Comparison of ENCODE assay signal across 8 mouse cellular contexts in the genomic region with DNA sequence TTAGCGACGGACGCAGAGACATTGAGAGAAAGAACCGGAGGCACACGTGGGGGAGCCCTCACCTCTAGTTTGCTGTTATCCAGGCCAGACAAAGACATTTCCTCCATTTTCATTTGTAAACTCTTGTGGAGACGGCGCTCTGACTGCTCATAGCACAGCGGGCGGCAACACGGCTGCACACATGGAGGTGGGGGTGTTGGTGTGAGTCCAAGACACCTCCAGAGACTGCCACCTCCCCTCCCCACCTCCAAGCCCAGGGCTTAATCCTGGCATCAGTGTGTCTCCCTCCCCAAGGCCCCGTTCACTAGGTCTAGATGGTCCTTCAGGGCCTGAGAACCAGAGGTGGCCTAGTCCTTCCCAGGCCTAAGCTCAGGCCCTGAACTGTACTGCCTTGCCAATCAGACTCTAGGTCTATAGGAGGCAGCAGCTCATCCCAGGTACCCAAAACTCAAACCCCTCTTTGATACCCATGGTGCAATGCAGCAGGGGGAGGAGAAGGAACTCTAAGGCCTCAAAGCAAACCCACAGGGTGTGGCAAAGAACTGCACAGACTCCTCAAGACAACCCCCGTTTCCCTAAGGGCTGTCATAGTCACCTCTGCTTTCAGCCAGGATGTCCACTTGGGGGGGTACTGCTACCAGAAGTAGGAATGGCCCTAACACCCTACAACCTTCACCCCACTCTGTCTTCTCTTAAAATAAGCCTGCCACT. TPM values are rescaled to one million over a fixed set of nuclear protein-coding genes. Genes with fewer than 3 reads are reported as not detected.
DNase-seq lines count a peak whose midpoint lies in the region; ATAC-seq and TF ChIP-seq lines count a peak whose summit lies in the region.

No protein-coding gene starts in this region.

- 62% methylated on average over 12 of the region's 12 CpGs for WGBS in kidney, postnatal 0 days
- WGBS in bone marrow, adult 2 months: 77% methylated on average over 12 of the region's 12 CpGs
- WGBS in heart, embryonic 12.5 days: 74% methylated on average over 12 of the region's 12 CpGs
- 81% methylated on average over 12 of the region's 12 CpGs for WGBS in liver, adult 2 months
- WGBS in midbrain, embryonic 16.5 days: 57% methylated on average over 12 of the region's 12 CpGs

- TF ChIP-seq CTCF in kidney, postnatal 0 days (IDR thresholded peaks at IDR 0.05; ENCODE audit: low read depth): peak; percentile 32; the same call in 1 of the 2 replicates
- TF ChIP-seq CTCF in bone marrow, adult 2 months (IDR thresholded peaks at IDR 0.05; ENCODE audit: control insufficient read depth, insufficient read depth, low read length): 0 out of 2 replicates have a peak, but pooled peaks have one; percentile 20
- no peak for TF ChIP-seq CTCF in liver, adult 2 months (IDR thresholded peaks at IDR 0.05; ENCODE audit: low read depth, low read length)

- no peaks in the 10 kb centered on the region for H3K9me3 ChIP-seq in kidney, postnatal 0 days (replicated peaks; ENCODE audit: low read length)
- peaks cover 2% of the 10 kb centered on the region; the same call in 1 of the 2 replicates for H3K9me3 ChIP-seq in heart, embryonic 12.5 days (replicated peaks)
- no peaks in the 10 kb centered on the region for H3K9me3 ChIP-seq in midbrain, embryonic 16.5 days (replicated peaks; ENCODE audit: control insufficient read depth, low read length, poor library complexity, severe bottlenecking)

- H3K27ac ChIP-seq in kidney, postnatal 0 days: peak overlapping the region; percentile 96
- peak overlapping the region; percentile 97 for H3K27ac ChIP-seq in bone marrow, adult 2 months (ENCODE audit: control insufficient read depth, insufficient read depth, low read depth, low read length, poor library complexity)
- peak overlapping the region; percentile 99 for H3K27ac ChIP-seq in heart, embryonic 12.5 days (ENCODE audit: poor library complexity, severe bottlenecking)
- peak overlapping the region; percentile 85 for H3K27ac ChIP-seq in liver, adult 2 months (replicated peaks; ENCODE audit: insufficient read depth, low read depth, low read length)
- H3K27ac ChIP-seq in midbrain, embryonic 16.5 days (ENCODE audit: low read length): peak overlapping the region; percentile 97

- ATAC-seq in kidney, postnatal 0 days (replicated peaks; ENCODE audit: low FRiP score, low read depth): no peak
- no peak for ATAC-seq in heart, embryonic 12.5 days (ENCODE audit: insufficient number of reproducible peaks, low FRiP score)
- ATAC-seq in midbrain, embryonic 16.5 days: peak; percentile 6; the same call in 1 of the 2 replicates

- no peaks in the 10 kb centered on the region for H3K27me3 ChIP-seq in kidney, postnatal 0 days (ENCODE audit: insufficient read depth, low read length)
- no peaks in the 10 kb centered on the region for H3K27me3 ChIP-seq in heart, embryonic 12.5 days (replicated peaks)
- H3K27me3 ChIP-seq in liver, adult 2 months (ENCODE audit: control insufficient read depth, insufficient read depth, low read length): no peaks in the 10 kb centered on the region
- no peaks in the 10 kb centered on the region for H3K27me3 ChIP-seq in midbrain, embryonic 16.5 days (ENCODE audit: control insufficient read depth, insufficient read depth, low read depth, low read length)

- peak overlapping the region; percentile 83 for H3K4me3 ChIP-seq in kidney, postnatal 0 days (replicated peaks; ENCODE audit: low read depth, low read length)
- H3K4me3 ChIP-seq in bone marrow, adult 2 months (replicated peaks; ENCODE audit: control insufficient read depth, low read depth, low read length): peak overlapping the region; percentile 72
- peak overlapping the region; percentile 90 for H3K4me3 ChIP-seq in heart, embryonic 12.5 days
- H3K4me3 ChIP-seq in liver, adult 2 months (ENCODE audit: insufficient read depth, low read depth, low read length): peak overlapping the region; percentile 92
- peak overlapping the region; percentile 83 for H3K4me3 ChIP-seq in midbrain, embryonic 16.5 days (ENCODE audit: low read depth, low read length)

- peaks cover 34% of the 10 kb centered on the region for H3K36me3 ChIP-seq in kidney, postnatal 0 days (ENCODE audit: insufficient read depth, low read length)
- peaks cover 42% of the 10 kb centered on the region for H3K36me3 ChIP-seq in heart, embryonic 12.5 days
- peaks cover 12% of the 10 kb centered on the region for H3K36me3 ChIP-seq in liver, adult 2 months (ENCODE audit: control insufficient read depth, insufficient read depth, low read length)
- peaks cover 18% of the 10 kb centered on the region for H3K36me3 ChIP-seq in midbrain, embryonic 16.5 days (ENCODE audit: control insufficient read depth, insufficient read depth, low read length)

- H3K4me2 ChIP-seq in kidney, postnatal 0 days (ENCODE audit: low read length): peak overlapping the region; percentile 62
- peak overlapping the region; percentile 87 for H3K4me2 ChIP-seq in heart, embryonic 12.5 days
- H3K4me2 ChIP-seq in midbrain, embryonic 16.5 days (ENCODE audit: low read length): peak overlapping the region; percentile 61

- H3K4me1 ChIP-seq in kidney, postnatal 0 days (replicated peaks; ENCODE audit: insufficient read depth, low read length): peaks cover 11% of the 10 kb centered on the region; the same call in 1 of the 2 replicates
- H3K4me1 ChIP-seq in bone marrow, adult 2 months (ENCODE audit: control insufficient read depth, insufficient read depth, low read length): no peaks in the 10 kb centered on the region
- H3K4me1 ChIP-seq in heart, embryonic 12.5 days (replicated peaks): peaks cover 20% of the 10 kb centered on the region
- H3K4me1 ChIP-seq in liver, adult 2 months (ENCODE audit: control insufficient read depth, insufficient read depth, low read length): peaks cover 14% of the 10 kb centered on the region
- H3K4me1 ChIP-seq in midbrain, embryonic 16.5 days (ENCODE audit: control insufficient read depth, insufficient read depth, low read length): peaks cover 12% of the 10 kb centered on the region

- H3K9ac ChIP-seq in kidney, postnatal 0 days (ENCODE audit: low read depth, low read length): peak overlapping the region; percentile 88
- H3K9ac ChIP-seq in heart, embryonic 12.5 days: peak overlapping the region; percentile 95
- H3K9ac ChIP-seq in liver, adult 2 months (ENCODE audit: low read depth, low read length): peak overlapping the region; percentile 96
- peak overlapping the region; percentile 94 for H3K9ac ChIP-seq in midbrain, embryonic 16.5 days (ENCODE audit: low read depth, low read length)

- DNase-seq in kidney, postnatal 0 days (ENCODE audit: low spot score): peak; percentile 58
- DNase-seq in kidney, adult 9 months: no peak
- no peak for DNase-seq in liver, adult 2 months (ENCODE audit: extremely low read depth, low read depth, low spot score)
- peak; percentile 69 to 74 for DNase-seq in thymus, postnatal 10 days (ENCODE audit: low spot score in 2 of 2)
- no peak for DNase-seq in ovary, adult 18-20 months (ENCODE audit: low spot score)

- H3K79me2 ChIP-seq in liver, adult 2 months (ENCODE audit: control insufficient read depth, insufficient read depth, low read length): peaks cover 16% of the 10 kb centered on the region; the same call in 1 of the 2 replicates

- no peak for TF ChIP-seq POLR2A in bone marrow, adult 2 months (IDR thresholded peaks at IDR 0.05; ENCODE audit: borderline replicate concordance, control insufficient read depth, low read depth, low read length)
- TF ChIP-seq POLR2A in liver, adult 2 months (IDR thresholded peaks at IDR 0.05; ENCODE audit: extremely low read depth, insufficient read depth, low read length): no peak

RNA-seq across cellular contexts. Expression of a gene that starts 1.4 kb away (rescaled TPM):
- 9.6 and 9.7 TPM in 2 replicates for polyA plus RNA-seq in kidney, postnatal 0 days (2015; fragmentation: Nextera tagmentation; extraction: Ambion mirVana)
- 18.3 and 30.4 TPM in 2 replicates for polyA plus RNA-seq in bone marrow, adult 2 months (2011; ENCODE audit: insufficient read depth, insufficient read length, low replicate concordance, missing spikeins)
- 10.9 and 11.8 TPM in 2 replicates for polyA plus RNA-seq in heart, embryonic 12.5 days (2016; fragmentation: Nextera tagmentation; extraction: Ambion mirVana)
- 7.1 and 8.5 TPM in 2 replicates for total RNA-seq in liver, adult 2 months (2014; rRNA removed)
- polyA plus RNA-seq in liver, adult 2 months (2012; rRNA removed): 16.8 and 20.6 TPM in 2 replicates
- 28.3 and 28.9 TPM in 2 replicates for polyA plus RNA-seq in midbrain, embryonic 16.5 days (2015; fragmentation: Nextera tagmentation; extraction: Ambion mirVana)

RNA-seq across cellular contexts. Expression of a gene that starts 10.3 kb away (rescaled TPM):
- 46.1 and 49.1 TPM in 2 replicates for polyA plus RNA-seq in kidney, postnatal 0 days (2015; fragmentation: Nextera tagmentation; extraction: Ambion mirVana)
- 20.4 and 36.9 TPM in 2 replicates for polyA plus RNA-seq in bone marrow, adult 2 months (2011; ENCODE audit: insufficient read depth, insufficient read length, low replicate concordance, missing spikeins)
- polyA plus RNA-seq in heart, embryonic 12.5 days (2016; fragmentation: Nextera tagmentation; extraction: Ambion mirVana): 35.7 and 38.9 TPM in 2 replicates
- total RNA-seq in liver, adult 2 months (2014; rRNA removed): 18.1 and 19.0 TPM in 2 replicates
- 33.5 and 34.2 TPM in 2 replicates for polyA plus RNA-seq in liver, adult 2 months (2012; rRNA removed)
- polyA plus RNA-seq in midbrain, embryonic 16.5 days (2015; fragmentation: Nextera tagmentation; extraction: Ambion mirVana): 72.8 and 78.5 TPM in 2 replicates

RNA-seq across cellular contexts. Expression of a gene that starts 24.5 kb away (rescaled TPM):
- 75.5 and 80.8 TPM in 2 replicates for polyA plus RNA-seq in kidney, postnatal 0 days (2015; fragmentation: Nextera tagmentation; extraction: Ambion mirVana)
- polyA plus RNA-seq in bone marrow, adult 2 months (2011; ENCODE audit: insufficient read depth, insufficient read length, low replicate concordance, missing spikeins): 95.0 and 126 TPM in 2 replicates
- 65.4 and 68.6 TPM in 2 replicates for polyA plus RNA-seq in heart, embryonic 12.5 days (2016; fragmentation: Nextera tagmentation; extraction: Ambion mirVana)
- total RNA-seq in liver, adult 2 months (2014; rRNA removed): 19.4 and 19.5 TPM in 2 replicates
- 12.7 and 12.8 TPM in 2 replicates for polyA plus RNA-seq in liver, adult 2 months (2012; rRNA removed)
- 70.1 and 85.2 TPM in 2 replicates for polyA plus RNA-seq in midbrain, embryonic 16.5 days (2015; fragmentation: Nextera tagmentation; extraction: Ambion mirVana)

RNA-seq across cellular contexts. Expression of a gene that starts 26.5 kb away (rescaled TPM):
- polyA plus RNA-seq in kidney, postnatal 0 days (2015; fragmentation: Nextera tagmentation; extraction: Ambion mirVana): 0.09 TPM in 1 of 2 replicates, not detected in the other
- 0.52 TPM in 1 of 2 replicates, not detected in the other for polyA plus RNA-seq in bone marrow, adult 2 months (2011; ENCODE audit: insufficient read depth, insufficient read length, low replicate concordance, missing spikeins)
- 0.06 and 0.13 TPM in 2 replicates for polyA plus RNA-seq in heart, embryonic 12.5 days (2016; fragmentation: Nextera tagmentation; extraction: Ambion mirVana)
- total RNA-seq in liver, adult 2 months (2014; rRNA removed): 0.09 TPM in 1 of 2 replicates, not detected in the other
- 0.16 and 0.20 TPM in 2 replicates for polyA plus RNA-seq in liver, adult 2 months (2012; rRNA removed)
- polyA plus RNA-seq in midbrain, embryonic 16.5 days (2015; fragmentation: Nextera tagmentation; extraction: Ambion mirVana): 0.07 and 0.10 TPM in 2 replicates

RNA-seq across cellular contexts. Expression of a gene that starts 46.4 kb away (rescaled TPM):
- 6.3 and 9.2 TPM in 2 replicates for polyA plus RNA-seq in kidney, postnatal 0 days (2015; fragmentation: Nextera tagmentation; extraction: Ambion mirVana)
- polyA plus RNA-seq in bone marrow, adult 2 months (2011; ENCODE audit: insufficient read depth, insufficient read length, low replicate concordance, missing spikeins): 18.5 and 39.2 TPM in 2 replicates
- 14.0 and 14.3 TPM in 2 replicates for polyA plus RNA-seq in heart, embryonic 12.5 days (2016; fragmentation: Nextera tagmentation; extraction: Ambion mirVana)
- 0.27 TPM in 1 of 2 replicates, not detected in the other for total RNA-seq in liver, adult 2 months (2014; rRNA removed)
- polyA plus RNA-seq in liver, adult 2 months (2012; rRNA removed): 0.20 and 0.38 TPM in 2 replicates
- 1.6 and 1.8 TPM in 2 replicates for polyA plus RNA-seq in midbrain, embryonic 16.5 days (2015; fragmentation: Nextera tagmentation; extraction: Ambion mirVana)

Comparison
In these comparisons a context has a peak if more than half of its experiments do, and no peak if none do; other contexts are left out.
1. DNase-seq: peak in kidney, postnatal 0 days (single experiment) and thymus, postnatal 10 days (2 of 2); none in kidney, adult 9 months (single experiment), liver, adult 2 months (single experiment) and ovary, adult 18-20 months (single experiment).
2. Peak in every context shown above with its lines, with median percentiles within 50 percentile points of each other: H3K27ac ChIP-seq, H3K4me2 ChIP-seq, H3K4me3 ChIP-seq and H3K9ac ChIP-seq.